Mouse (Mus musculus) layer of hippocampus, postnatal 10 days (tissue): ENCODE measurements around the gene Neil3. TPM values are rescaled to one million over a fixed set of nuclear protein-coding genes. Genes with fewer than 3 reads are reported as not detected.
"Not testable (repeated sequence)": the region's sequence is repeated elsewhere in the genome, so short reads cannot be mapped to it uniquely, and the experiment has no call there.

ENCODE experiments used
- DNase-seq, 2 experiments: peaks; one replicate each; pipeline ENCODE4 v3.0.0; 2021; ENCODE audit warnings: low spot score in 2 of 2
- total RNA-seq, 2 experiments: library from RNA; stranded (reverse); gene quantifications; 2 replicates each; pipeline ENCODE4 v1.2.3; 2021

The Neil3 gene
- total RNA-seq, 2 experiments from 2014 or later: 2.5 to 2.9 TPM

DNA sequence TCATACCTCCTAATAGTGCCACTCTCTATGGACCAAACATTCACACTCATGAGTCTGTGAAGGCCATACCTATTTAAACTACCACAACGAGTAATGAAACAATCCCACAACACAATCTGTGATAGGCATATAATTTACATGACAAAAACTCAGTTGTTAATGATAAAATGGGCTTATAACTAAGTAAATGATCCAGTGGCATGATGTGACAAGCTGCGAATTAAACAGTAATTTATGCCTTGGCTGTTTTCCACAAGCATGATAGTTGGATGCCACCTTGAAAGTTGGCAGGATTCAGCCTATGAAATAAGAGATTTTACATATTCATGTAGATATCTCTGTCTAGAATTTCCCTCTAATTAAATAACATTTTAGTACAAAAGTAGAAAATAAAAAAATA, 99.3 kb downstream of the Neil3 start:
- no peak for DNase-seq

DNA sequence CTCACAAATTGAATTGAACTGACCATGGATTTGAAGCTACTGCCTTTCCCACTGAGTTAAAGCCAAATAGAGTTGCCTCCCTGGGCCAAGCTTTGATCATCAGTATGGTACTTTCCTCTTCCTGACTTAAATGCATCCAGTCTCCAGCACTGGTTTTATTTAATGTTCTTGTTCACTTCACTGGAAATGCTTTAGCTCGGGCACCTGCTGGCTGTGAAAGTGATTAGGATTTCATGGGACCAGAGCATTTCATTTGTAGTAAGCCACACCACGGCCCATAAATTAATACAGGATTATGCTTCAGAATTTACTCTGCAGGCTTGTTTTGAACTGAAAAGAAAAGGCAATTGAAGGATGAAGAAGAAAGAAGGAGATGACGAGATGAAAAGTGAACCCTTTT, 100.8 kb downstream of the Neil3 start:
- DNase-seq: not testable (repeated sequence)

Other genes starting within 250 kb of the Neil3 start
- gene Aga, start 127.3 kb downstream of the Neil3 start, total RNA-seq: 1 to 10 TPM; 8.7 to 9.4 TPM